Mouse (Mus musculus): ENCODE measurements around the gene Ap5z1.

The Ap5z1 gene

GRCm38 (mm10) chr5:142463461-142464454 lies at the start of gene Ap5z1:
Gene Ap5z1 (plus strand): TSS chr5:142463944.
- in situ Hi-C loops (cut with MboI, MseI) = no loop called here

- in situ Hi-C loops (cut with MboI, MseI) = no loop called here
Observed at GRCm38 (mm10) chr5:142415401-142415800, 48.3 kb upstream of the Ap5z1 start.

GRCm38 (mm10) chr5:142416070-142416775 lies 47.5 kb upstream of the Ap5z1 start:
- in situ Hi-C loops (cut with MboI, MseI) = no loop called here

- in situ Hi-C loops (cut with MboI, MseI) = no loop called here
Observed at GRCm38 (mm10) chr5:142417104-142417503, 46.6 kb upstream of the Ap5z1 start.

- in situ Hi-C loops (cut with MboI, MseI) = no loop called here
Observed at GRCm38 (mm10) chr5:142417876-142418275, 45.9 kb upstream of the Ap5z1 start.

- in situ Hi-C loops (cut with MboI, MseI) = no loop called here
Observed at GRCm38 (mm10) chr5:142418419-142418818, 45.3 kb upstream of the Ap5z1 start.

- in situ Hi-C loops (cut with MboI, MseI) = no loop called here
Observed at GRCm38 (mm10) chr5:142420317-142420716, 43.4 kb upstream of the Ap5z1 start.

- in situ Hi-C loops (cut with MboI, MseI) = no loop called here
Observed at GRCm38 (mm10) chr5:142420920-142421319, 42.8 kb upstream of the Ap5z1 start.

GRCm38 (mm10) chr5:142421886-142422285 lies 41.9 kb upstream of the Ap5z1 start:
- in situ Hi-C loops (cut with MboI, MseI) = no loop called here

GRCm38 (mm10) chr5:142423141-142423540 lies 40.6 kb upstream of the Ap5z1 start:
- in situ Hi-C loops (cut with MboI, MseI) = no loop called here

GRCm38 (mm10) chr5:142423701-142424100 lies 40.0 kb upstream of the Ap5z1 start:
- in situ Hi-C loops (cut with MboI, MseI) = no loop called here

GRCm38 (mm10) chr5:142424627-142425349 lies 39.0 kb upstream of the Ap5z1 start:
- in situ Hi-C loops (cut with MboI, MseI) = no loop called here

- in situ Hi-C loops (cut with MboI, MseI) = no loop called here
Observed at GRCm38 (mm10) chr5:142426476-142426875, 37.3 kb upstream of the Ap5z1 start.

- in situ Hi-C loops (cut with MboI, MseI) = no loop called here
Observed at GRCm38 (mm10) chr5:142427876-142428275, 35.9 kb upstream of the Ap5z1 start.

GRCm38 (mm10) chr5:142428691-142429090 lies 35.1 kb upstream of the Ap5z1 start:
- in situ Hi-C loops (cut with MboI, MseI) = no loop called here

- in situ Hi-C loops (cut with MboI, MseI) = no loop called here
Observed at GRCm38 (mm10) chr5:142431029-142431428, 32.7 kb upstream of the Ap5z1 start.

- in situ Hi-C loops (cut with MboI, MseI) = no loop called here
Observed at GRCm38 (mm10) chr5:142431811-142432434, 31.8 kb upstream of the Ap5z1 start.

GRCm38 (mm10) chr5:142432695-142433094 lies 31.0 kb upstream of the Ap5z1 start:
- in situ Hi-C loops (cut with MboI, MseI) = no loop called here

- in situ Hi-C loops (cut with MboI, MseI) = no loop called here
Observed at GRCm38 (mm10) chr5:142434052-142434451, 29.7 kb upstream of the Ap5z1 start.

- in situ Hi-C loops (cut with MboI, MseI) = no loop called here
Observed at GRCm38 (mm10) chr5:142435736-142436135, 28.0 kb upstream of the Ap5z1 start.

- in situ Hi-C loops (cut with MboI, MseI) = no loop called here
Observed at GRCm38 (mm10) chr5:142438380-142438938, 25.3 kb upstream of the Ap5z1 start.
